Mouse (Mus musculus): Measurements from ENCODE around the gene Capn7.

GRCm38 (mm10) chr14:31313192-31313591 lies 23.2 kb upstream of the Capn7 start:
- no peak for TF ChIP-seq GATA1 (IDR thresholded peaks at IDR 0.05; ENCODE audit: borderline replicate concordance, low read length)
- no peak for TF ChIP-seq FLI1 (IDR thresholded peaks at IDR 0.05; ENCODE audit: low read length)
